Mouse (Mus musculus): ENCODE data around the gene Myo15.

DNA sequence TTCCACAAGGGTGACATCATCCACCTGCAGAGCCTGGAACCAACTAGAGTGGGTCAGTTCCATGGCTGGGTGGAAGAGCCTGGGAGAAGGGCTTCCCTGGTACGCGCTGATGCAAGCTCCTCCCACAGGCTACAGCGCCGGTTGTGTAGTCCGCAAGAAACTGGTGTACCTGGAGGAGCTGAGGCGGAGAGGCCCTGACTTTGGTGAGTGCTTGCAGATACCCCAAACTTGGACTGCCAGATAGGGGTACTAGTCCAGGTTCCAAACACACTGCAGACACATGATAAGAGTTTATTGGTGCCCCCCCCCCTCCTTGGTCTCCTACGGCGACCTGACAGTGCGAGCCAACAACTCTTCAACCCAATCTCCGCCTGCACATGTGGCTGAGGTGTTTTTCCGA lies 39.8 kb downstream of the Myo15 start:
- TF ChIP-seq CTCF (conservative IDR thresholded peaks at IDR 0.05; ENCODE audit: insufficient read depth, insufficient read length, low read depth, low read length) (no peak), POLR2A (IDR thresholded peaks at IDR 0.05; ENCODE audit: low read depth, low read length) (no peak)
